Mouse (Mus musculus) small intestine, adult 2 months (tissue): ENCODE data around the gene Pik3c2b. TPM values are rescaled to one million over a fixed set of nuclear protein-coding genes. Genes with fewer than 3 reads are reported as not detected.
A peak's percentile ranks its signal among the peaks of the same experiment; 100 is the strongest.

Experiments used
- H3K27ac ChIP-seq: fragments of 200-500 bp; 2 replicates; pipeline ENCODE4 v1.5.1; 2012; ENCODE audit warnings: low read depth, low read length, control low read depth, inconsistent platforms; ENCODE audit not compliant: insufficient read depth
- H3K27me3 ChIP-seq: fragments of 200-500 bp; 2 replicates; pipeline ENCODE4 v1.6.1; 2012; ENCODE audit warnings: mild to moderate bottlenecking, moderate library complexity, low read length, inconsistent platforms; ENCODE audit not compliant: control insufficient read depth, insufficient read depth
- H3K36me3 ChIP-seq: fragments of 200-500 bp; 2 replicates; pipeline ENCODE4 v1.6.1; 2012; ENCODE audit warnings: mild to moderate bottlenecking, low read length, control low read depth, inconsistent platforms; ENCODE audit not compliant: control insufficient read depth, insufficient read depth
- H3K4me1 ChIP-seq: fragments of 200-500 bp; 2 replicates; pipeline ENCODE4 v1.6.1; 2012; ENCODE audit warnings: low read length, inconsistent platforms, mixed read lengths; ENCODE audit not compliant: control insufficient read depth, insufficient read depth, insufficient read length
- H3K4me3 ChIP-seq: fragments of 200-500 bp; 2 replicates; pipeline ENCODE4 v1.5.1; 2012; ENCODE audit warnings: low read depth, mild to moderate bottlenecking, control low read depth, inconsistent platforms, low read length, moderate library complexity
- CTCF ChIP-seq: fragments of 200-500 bp; IDR thresholded peaks from 2 replicates; pipeline ENCODE4 v1.5.1; 2012; ENCODE audit warnings: low read depth, mild to moderate bottlenecking, control low read depth, inconsistent platforms, low read length, moderate library complexity, mixed read lengths; ENCODE audit not compliant: insufficient replicate concordance, insufficient read length; ENCODE audit errors: extremely low read depth
- POLR2A ChIP-seq: fragments of 200-500 bp; IDR thresholded peaks from 2 replicates; pipeline ENCODE4 v1.6.1; 2012; ENCODE audit warnings: low read depth, mild to moderate bottlenecking, control low read depth, inconsistent platforms, low read length, moderate library complexity
- WGBS: fragments of 180-500 bp; shearing (Covaris S2); methylation state at CpG from one replicate; pipeline ENCODE4 v1.1.7; 2018; 5-methylcytosine and 5-hydroxymethylcytosine counted together
- polyA plus RNA-seq: library from polyadenylated mRNA; depleted of rRNA; stranded (reverse); fragments of >200 nt; gene quantifications from 2 replicates; pipeline ENCODE4 v1.2.3, GENCODE M21; 2012

Pik3c2b gene
- polyA plus RNA-seq, 1 experiment: 23.9 TPM

DNA sequence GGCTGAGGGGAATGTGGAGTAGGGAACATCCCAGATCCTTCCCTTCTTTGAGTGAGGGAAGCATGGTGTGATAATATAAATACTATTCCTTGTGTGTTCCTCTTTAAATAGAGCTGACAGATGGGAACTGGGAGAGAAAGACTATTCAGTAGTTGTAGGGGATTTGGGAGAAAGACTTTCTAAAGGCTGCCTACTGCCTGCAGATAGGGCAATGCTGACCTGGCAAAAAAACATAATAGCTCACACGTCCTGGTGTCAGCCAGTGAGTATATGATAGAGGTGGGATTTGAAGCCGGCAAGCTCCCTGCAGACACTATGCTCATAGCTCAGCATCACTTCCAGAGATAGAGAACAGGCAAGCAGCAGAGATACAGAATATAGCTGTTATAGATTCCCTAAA is 3.2 kb downstream of the Pik3c2b start:
- Histone ChIP-seq H3K27ac (peak overlapping the region; percentile 11; the same call in 1 of the 2 replicates), H3K27me3 (no peaks in the 10 kb centered on the region), H3K4me1 (peaks cover 28% of the 10 kb centered on the region), H3K36me3 (peaks cover 2% of the 10 kb centered on the region; the same call in 1 of the 2 replicates), H3K4me3 (no peak overlapping the region)
- TF ChIP-seq CTCF (no peak), POLR2A (no peak)
- 55% methylated on average over 2 of the region's 2 CpGs for WGBS

DNA sequence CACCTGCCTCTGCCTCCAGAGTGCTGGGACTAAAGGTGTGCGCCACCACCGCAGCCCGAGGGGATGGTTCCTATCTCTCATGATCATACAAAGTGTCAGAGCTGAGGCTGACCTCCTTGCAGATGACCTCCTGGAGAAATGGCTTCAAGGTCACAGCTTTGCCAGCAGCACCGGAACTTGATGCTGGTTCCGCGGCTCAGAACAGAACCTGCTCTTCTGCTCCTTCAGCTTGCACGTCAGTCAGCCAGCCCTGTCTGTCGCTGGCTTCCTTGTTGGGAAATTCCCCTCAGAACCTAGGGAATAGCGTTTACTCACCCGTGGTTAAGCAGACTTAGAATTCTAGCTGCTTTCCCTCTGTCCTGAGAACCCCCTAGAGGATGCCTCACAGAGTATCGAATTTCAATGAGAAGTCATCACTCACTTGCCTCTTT is 4.5 kb downstream of the Pik3c2b start:
- WGBS: 35% methylated on average over 11 of the region's 11 CpGs
- Histone ChIP-seq H3K36me3 (peaks cover 2% of the 10 kb centered on the region; the same call in 1 of the 2 replicates), H3K4me1 (peaks cover 32% of the 10 kb centered on the region), H3K4me3 (peak overlapping the region; percentile 24; the same call in 1 of the 2 replicates), H3K27me3 (no peaks in the 10 kb centered on the region), H3K27ac (peak overlapping the region; percentile 94)
- TF ChIP-seq POLR2A: no peak
- no peak for TF ChIP-seq CTCF

GRCm38 (mm10) chr1:133051829-133052228 is 6.4 kb downstream of the Pik3c2b start:
- Histone ChIP-seq H3K27ac (peak overlapping the region; percentile 74), H3K4me3 (no peak overlapping the region), H3K27me3 (no peaks in the 10 kb centered on the region), H3K36me3 (peaks cover 2% of the 10 kb centered on the region; the same call in 1 of the 2 replicates), H3K4me1 (peaks cover 44% of the 10 kb centered on the region)
- no peak for TF ChIP-seq CTCF
- TF ChIP-seq POLR2A: no peak
- WGBS: 86% methylated on average over 2 of the region's 2 CpGs

DNA sequence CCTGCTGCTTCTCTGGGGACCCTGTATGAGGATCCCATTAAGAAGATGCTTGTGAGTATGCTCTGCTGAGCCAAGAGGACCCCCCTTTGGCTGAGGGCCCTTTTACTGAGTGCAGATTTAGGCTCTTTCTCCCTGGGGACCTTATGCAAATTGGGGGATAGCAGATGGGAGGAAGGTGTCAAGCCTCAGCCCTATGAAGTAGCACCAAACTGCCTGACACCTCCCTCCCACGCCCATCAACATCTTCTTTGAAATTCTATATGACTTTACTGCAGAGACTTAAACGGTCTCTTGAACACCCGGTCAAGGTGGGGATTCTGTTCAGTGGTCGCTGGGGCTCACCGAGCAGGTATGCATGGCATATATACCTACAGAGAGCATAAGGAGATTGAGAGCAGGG is 7.6 kb downstream of the Pik3c2b start:
- Histone ChIP-seq H3K4me3 (no peak overlapping the region), H3K27ac (peak overlapping the region; percentile 74), H3K4me1 (peaks cover 50% of the 10 kb centered on the region), H3K27me3 (no peaks in the 10 kb centered on the region), H3K36me3 (peaks cover 2% of the 10 kb centered on the region; the same call in 1 of the 2 replicates)
- TF ChIP-seq POLR2A (no peak), CTCF (no peak)
- 65% methylated on average over 5 of the region's 5 CpGs for WGBS

- H3K27ac ChIP-seq: no peak overlapping the region
- no peak overlapping the region for H3K4me3 ChIP-seq
- H3K4me1 ChIP-seq: peaks cover 51% of the 10 kb centered on the region
- peaks cover 2% of the 10 kb centered on the region; the same call in 1 of the 2 replicates for H3K36me3 ChIP-seq
- H3K27me3 ChIP-seq: no peaks in the 10 kb centered on the region
- WGBS: 66% methylated on average over 8 of the region's 8 CpGs
- TF ChIP-seq CTCF: no peak
- TF ChIP-seq POLR2A: no peak
Observed at GRCm38 (mm10) chr1:133054326-133054725, 8.9 kb downstream of the Pik3c2b start.

DNA sequence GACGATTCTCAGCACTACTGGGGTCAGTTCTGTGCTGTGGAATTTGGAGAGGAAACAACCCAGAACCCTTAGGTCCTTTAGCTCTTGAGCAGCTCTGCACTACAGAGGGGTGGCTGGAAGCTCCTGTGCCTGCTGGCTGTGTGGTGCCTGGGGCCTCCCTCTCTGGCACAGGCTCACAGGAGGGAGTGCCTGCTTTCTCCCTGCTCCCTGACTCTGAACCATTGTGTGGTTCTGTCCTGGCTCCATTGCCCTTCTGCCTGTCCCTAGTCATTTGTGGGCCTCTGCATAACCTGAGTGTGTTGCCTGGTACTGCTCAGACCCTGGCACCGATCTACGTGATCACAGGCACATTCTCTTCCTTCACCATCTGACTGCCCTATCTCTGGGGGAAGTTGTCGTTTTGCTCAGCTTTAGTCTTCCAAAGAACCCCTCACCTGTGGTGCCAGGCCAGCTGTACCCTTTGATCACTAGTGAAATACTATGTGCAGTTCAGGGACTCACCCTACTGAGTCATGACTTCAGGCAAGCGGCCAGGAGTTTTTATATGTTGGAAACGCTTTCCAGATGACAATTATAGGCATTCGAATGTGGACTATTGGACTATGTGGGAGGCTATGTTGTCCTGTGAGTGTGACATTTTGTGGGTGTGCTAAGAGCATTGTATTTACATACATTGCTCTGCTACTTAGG is 12.0 kb downstream of the Pik3c2b start:
- H3K4me1 ChIP-seq: peaks cover 56% of the 10 kb centered on the region
- no peaks in the 10 kb centered on the region for H3K27me3 ChIP-seq
- peak overlapping the region; percentile 100 for H3K27ac ChIP-seq
- TF ChIP-seq CTCF (no peak), POLR2A (no peak)
- H3K4me3 ChIP-seq: peak overlapping the region; percentile 5; the same call in 1 of the 2 replicates
- WGBS: 14% methylated on average over 7 of the region's 7 CpGs
- peaks cover 4% of the 10 kb centered on the region for H3K36me3 ChIP-seq

- TF ChIP-seq CTCF (no peak), POLR2A (no peak)
- no peak overlapping the region for H3K4me3 ChIP-seq
- WGBS: 86% methylated on average over 2 of the region's 2 CpGs
- peaks cover 4% of the 10 kb centered on the region; the same call in 1 of the 2 replicates for H3K36me3 ChIP-seq
- H3K4me1 ChIP-seq: peaks cover 42% of the 10 kb centered on the region
- H3K27me3 ChIP-seq: no peaks in the 10 kb centered on the region
- H3K27ac ChIP-seq: no peak overlapping the region
Observed at GRCm38 (mm10) chr1:133059592-133059991, 14.1 kb downstream of the Pik3c2b start.
